Mouse (Mus musculus) spleen, adult 2 months (tissue): ENCODE results near the gene Ptch1. TPM values are rescaled to one million over a fixed set of nuclear protein-coding genes. Genes with fewer than 3 reads are reported as not detected.

Source experiments
- DNase-seq, 2 experiments: peaks; one replicate each; pipeline versions ENCODE4 v3.0.0 to v3.0.0-alpha.2; 2012 to 2021; ENCODE audit warnings: low spot score in 2 of 2, low read depth in 1 of 2
- H3K27ac ChIP-seq: fragments of 200-500 bp; 2 replicates; pipeline ENCODE4 v1.5.1; 2012; ENCODE audit warnings: low read length, inconsistent platforms; ENCODE audit not compliant: insufficient read depth
- H3K27me3 ChIP-seq: fragments of 200-500 bp; 2 replicates; pipeline ENCODE4 v1.6.1; 2012; ENCODE audit warnings: mild to moderate bottlenecking, moderate library complexity, low read length, inconsistent platforms; ENCODE audit not compliant: control insufficient read depth, insufficient read depth
- H3K36me3 ChIP-seq: fragments of 200-500 bp; 2 replicates; pipeline ENCODE4 v1.6.1; 2012; ENCODE audit warnings: mild to moderate bottlenecking, low read length, inconsistent platforms; ENCODE audit not compliant: control insufficient read depth, insufficient read depth
- H3K4me1 ChIP-seq: fragments of 200-500 bp; 2 replicates; pipeline ENCODE4 v1.6.1; 2011; ENCODE audit warnings: inconsistent platforms; ENCODE audit not compliant: control insufficient read depth, insufficient read depth, insufficient read length
- H3K4me3 ChIP-seq: fragments of 200-500 bp; 2 replicates; pipeline ENCODE4 v1.5.1; 2011; ENCODE audit warnings: mild to moderate bottlenecking, inconsistent platforms; ENCODE audit not compliant: insufficient read depth, insufficient read length; ENCODE audit errors: extremely low read depth
- CTCF ChIP-seq: fragments of 200-500 bp; IDR thresholded peaks from 2 replicates; pipeline ENCODE4 v1.5.1; 2011; ENCODE audit warnings: mild to moderate bottlenecking, inconsistent platforms; ENCODE audit not compliant: insufficient read depth, insufficient read length, insufficient replicate concordance; ENCODE audit errors: extremely low read depth
- POLR2A ChIP-seq: fragments of 200-500 bp; IDR thresholded peaks from 2 replicates; pipeline ENCODE4 v1.6.1; 2011; ENCODE audit warnings: low read depth, low read length, inconsistent platforms
- WGBS: fragments of 180-500 bp; shearing (Covaris S2); methylation state at CpG from one replicate; pipeline ENCODE4 v1.1.7; 2018; 5-methylcytosine and 5-hydroxymethylcytosine counted together
- polyA plus RNA-seq: library from polyadenylated mRNA; depleted of rRNA; stranded (reverse); fragments of >200 nt; gene quantifications from 2 replicates; pipeline ENCODE4 v1.2.3, GENCODE M21; 2012

Ptch1 gene
- polyA plus RNA-seq, 1 experiment, result 8.2 TPM

- WGBS, result 91% methylated on average over 11 of the region's 11 CpGs
- Histone ChIP-seq H3K27ac (no peak overlapping the region), H3K27me3 (no peaks in the 10 kb centered on the region), H3K4me3 (no peak overlapping the region), H3K4me1 (peaks cover 13% of the 10 kb centered on the region), H3K36me3 (peaks cover 26% of the 10 kb centered on the region)
- TF ChIP-seq POLR2A, result no peak
- DNase-seq, result no peak
Measured at GRCm38 (mm10) chr13:63525571-63526197, 47.7 kb downstream of the Ptch1 start.

GRCm38 (mm10) chr13:63524608-63525570 is 48.5 kb downstream of the Ptch1 start:
- H3K4me1 ChIP-seq, result peaks cover 13% of the 10 kb centered on the region
- H3K4me3 ChIP-seq, result no peak overlapping the region
- H3K27me3 ChIP-seq, result no peaks in the 10 kb centered on the region
- TF ChIP-seq CTCF, result no peak
- no peak for TF ChIP-seq POLR2A
- peaks cover 30% of the 10 kb centered on the region for H3K36me3 ChIP-seq
- WGBS, result 93% methylated on average over 25 of the region's 25 CpGs
- no peak for DNase-seq
- H3K27ac ChIP-seq, result no peak overlapping the region

GRCm38 (mm10) chr13:63524061-63524460 is 49.3 kb downstream of the Ptch1 start:
- Histone ChIP-seq H3K4me1 (peaks cover 11% of the 10 kb centered on the region), H3K36me3 (peaks cover 35% of the 10 kb centered on the region), H3K27ac (no peak overlapping the region), H3K27me3 (no peaks in the 10 kb centered on the region), H3K4me3 (no peak overlapping the region)
- WGBS, result 88% methylated on average over 2 of the region's 2 CpGs
- no peak for TF ChIP-seq POLR2A
- no peak for DNase-seq

- no peaks in the 10 kb centered on the region for H3K27me3 ChIP-seq
- H3K27ac ChIP-seq, result no peak overlapping the region
- TF ChIP-seq POLR2A, result no peak
- TF ChIP-seq CTCF, result no peak
- peaks cover 1% of the 10 kb centered on the region; the same call in 1 of the 2 replicates for H3K4me1 ChIP-seq
- peaks cover 40% of the 10 kb centered on the region for H3K36me3 ChIP-seq
- DNase-seq, result no peak
- 91% methylated on average over 10 of the region's 10 CpGs for WGBS
- no peak overlapping the region for H3K4me3 ChIP-seq
Measured at GRCm38 (mm10) chr13:63522832-63523231, 50.6 kb downstream of the Ptch1 start.

GRCm38 (mm10) chr13:63520110-63520509 is 53.3 kb downstream of the Ptch1 start:
- 91% methylated on average over 6 of the region's 6 CpGs for WGBS
- Histone ChIP-seq H3K27ac (no peak overlapping the region), H3K4me1 (no peaks in the 10 kb centered on the region), H3K27me3 (no peaks in the 10 kb centered on the region), H3K4me3 (no peak overlapping the region), H3K36me3 (peaks cover 44% of the 10 kb centered on the region)
- DNase-seq, result no peak
- no peak for TF ChIP-seq CTCF
- no peak for TF ChIP-seq POLR2A

GRCm38 (mm10) chr13:63516535-63516934 is 56.9 kb downstream of the Ptch1 start:
- Histone ChIP-seq H3K4me1 (no peaks in the 10 kb centered on the region), H3K27ac (no peak overlapping the region), H3K4me3 (no peak overlapping the region), H3K27me3 (no peaks in the 10 kb centered on the region), H3K36me3 (peaks cover 43% of the 10 kb centered on the region)
- TF ChIP-seq POLR2A, result no peak
- TF ChIP-seq CTCF, result no peak
- no peak for DNase-seq
- WGBS, result 82% methylated on average over 2 of the region's 2 CpGs

- Histone ChIP-seq H3K27ac (no peak overlapping the region), H3K4me3 (no peak overlapping the region), H3K27me3 (no peaks in the 10 kb centered on the region), H3K36me3 (peaks cover 48% of the 10 kb centered on the region), H3K4me1 (no peaks in the 10 kb centered on the region)
- no peak for DNase-seq
- TF ChIP-seq CTCF (no peak), POLR2A (no peak)
- WGBS, result 89% methylated on average over 5 of the region's 5 CpGs
Measured at GRCm38 (mm10) chr13:63515542-63515941, 57.9 kb downstream of the Ptch1 start.
